Mouse (Mus musculus) stomach, embryonic 15.5 days (tissue): ENCODE measurements around the gene Arhgef25. TPM values are rescaled to one million over a fixed set of nuclear protein-coding genes. Genes with fewer than 3 reads are reported as not detected.

Source experiments
- ATAC-seq: fragments of 200-750 bp; cut with Nextera tagmentation; 2 replicates; pipeline ENCODE4 v1.8.0; 2017; ENCODE audit warnings: low read depth, moderate number of reproducible peaks, moderate TSS enrichment; ENCODE audit not compliant: insufficient read depth, low FRiP score
- H3K27ac ChIP-seq: fragments of 300-500 bp; sonication (generic); 2 replicates; pipeline ENCODE4 v1.5.1; 2015; ENCODE audit warnings: mild to moderate bottlenecking, inconsistent platforms
- H3K27me3 ChIP-seq: fragments of 300-500 bp; sonication (generic); replicated peaks from 2 replicates; pipeline ENCODE4 v1.6.1; 2015; ENCODE audit warnings: inconsistent platforms
- H3K36me3 ChIP-seq: fragments of 300-500 bp; sonication (generic); 2 replicates; pipeline ENCODE4 v1.6.1; 2015; ENCODE audit warnings: inconsistent platforms
- H3K4me1 ChIP-seq: fragments of 300-500 bp; sonication (generic); 2 replicates; pipeline ENCODE4 v1.6.1; 2015; ENCODE audit warnings: inconsistent platforms
- H3K4me2 ChIP-seq: fragments of 300-500 bp; sonication (generic); 2 replicates; pipeline ENCODE4 v1.6.1; 2015; ENCODE audit warnings: mild to moderate bottlenecking, inconsistent platforms
- H3K4me3 ChIP-seq: fragments of 300-500 bp; sonication (generic); replicated peaks from 2 replicates; pipeline ENCODE4 v1.5.1; 2015; ENCODE audit warnings: inconsistent platforms
- H3K9ac ChIP-seq: fragments of 300-500 bp; sonication (generic); 2 replicates; pipeline ENCODE4 v1.6.1; 2015; ENCODE audit warnings: inconsistent platforms
- H3K9me3 ChIP-seq: fragments of 300-500 bp; sonication (generic); 2 replicates; pipeline ENCODE4 v1.6.1; 2016; ENCODE audit warnings: inconsistent platforms
- WGBS: fragments of 180-500 bp; shearing (Covaris S2); methylation state at CpG from one replicate; pipeline ENCODE4 v1.1.7; 2015; 5-methylcytosine and 5-hydroxymethylcytosine counted together
- polyA plus RNA-seq: library from polyadenylated mRNA; unstranded; fragments of >200 nt; fragmentation: Nextera tagmentation; extraction: Ambion mirVana; gene quantifications from 2 replicates; pipeline ENCODE4 v1.2.1, GENCODE M21; 2015

Gene Arhgef25
- polyA plus RNA-seq, 1 experiment from 2014 or later = 65.9 TPM

GRCm38 (mm10) chr10:127191191-127192056 is 1.5 kb upstream of the Arhgef25 start:
- Histone ChIP-seq H3K9me3 (no peaks in the 10 kb centered on the region), H3K27me3 (no peaks in the 10 kb centered on the region), H3K27ac (peak overlapping the region; percentile 94), H3K36me3 (peaks cover 20% of the 10 kb centered on the region), H3K4me1 (peaks cover 43% of the 10 kb centered on the region), H3K9ac (no peak overlapping the region), H3K4me2 (no peak overlapping the region), H3K4me3 (no peak overlapping the region)
- WGBS = 76% methylated on average over 19 of the region's 19 CpGs
- ATAC-seq = no peak

GRCm38 (mm10) chr10:127190398-127191190 is 711 bp upstream of the Arhgef25 start:
- peak overlapping the region; percentile 60 for H3K4me3 ChIP-seq
- WGBS = 40% methylated on average over 14 of the region's 14 CpGs
- no peaks in the 10 kb centered on the region for H3K27me3 ChIP-seq
- no peaks in the 10 kb centered on the region for H3K9me3 ChIP-seq
- H3K4me1 ChIP-seq = peaks cover 43% of the 10 kb centered on the region
- peak overlapping the region; percentile 94 for H3K27ac ChIP-seq
- H3K36me3 ChIP-seq = peaks cover 25% of the 10 kb centered on the region
- no peak overlapping the region for H3K9ac ChIP-seq
- ATAC-seq = no peak
- H3K4me2 ChIP-seq = peak overlapping the region; percentile 76

- no peaks in the 10 kb centered on the region for H3K27me3 ChIP-seq
- peak overlapping the region; percentile 65 for H3K9ac ChIP-seq
- H3K4me3 ChIP-seq = peak overlapping the region; percentile 60
- 0 out of 2 replicates have a peak, but pooled peaks have one; percentile 8 for ATAC-seq
- peak overlapping the region; percentile 76 for H3K4me2 ChIP-seq
- H3K36me3 ChIP-seq = peaks cover 25% of the 10 kb centered on the region
- peaks cover 33% of the 10 kb centered on the region for H3K4me1 ChIP-seq
- WGBS = under 1% methylated on average over 26 of the region's 26 CpGs
- H3K27ac ChIP-seq = peak overlapping the region; percentile 94
- no peaks in the 10 kb centered on the region for H3K9me3 ChIP-seq
Observed at GRCm38 (mm10) chr10:127189116-127189650, 700 bp downstream of the Arhgef25 start.

GRCm38 (mm10) chr10:127188465-127189115 is 1.3 kb downstream of the Arhgef25 start:
- peak overlapping the region; percentile 60 for H3K4me3 ChIP-seq
- H3K4me1 ChIP-seq = peaks cover 37% of the 10 kb centered on the region
- H3K9me3 ChIP-seq = no peaks in the 10 kb centered on the region
- ATAC-seq = peak; percentile 78
- peak overlapping the region; percentile 76 for H3K4me2 ChIP-seq
- H3K9ac ChIP-seq = peak overlapping the region; percentile 65
- H3K27me3 ChIP-seq = no peaks in the 10 kb centered on the region
- H3K27ac ChIP-seq = peak overlapping the region; percentile 94
- peaks cover 25% of the 10 kb centered on the region for H3K36me3 ChIP-seq
- 0% methylated on average over 46 of the region's 46 CpGs for WGBS

- Histone ChIP-seq H3K27me3 (0 out of 2 replicates have a peak, but pooled peaks cover 3% of the 10 kb centered on the region), H3K4me3 (peak overlapping the region; percentile 60), H3K4me2 (peak overlapping the region; percentile 76), H3K9me3 (no peaks in the 10 kb centered on the region), H3K36me3 (peaks cover 25% of the 10 kb centered on the region), H3K9ac (peak overlapping the region; percentile 20), H3K27ac (peak overlapping the region; percentile 94), H3K4me1 (peaks cover 41% of the 10 kb centered on the region)
- ATAC-seq = no peak
- WGBS = 2% methylated on average over 14 of the region's 21 CpGs
Observed at GRCm38 (mm10) chr10:127188079-127188453, 1.8 kb downstream of the Arhgef25 start.

- WGBS = 45% methylated on average over 10 of the region's 10 CpGs
- H3K9ac ChIP-seq = no peak overlapping the region
- no peaks in the 10 kb centered on the region for H3K9me3 ChIP-seq
- H3K36me3 ChIP-seq = peaks cover 20% of the 10 kb centered on the region
- peak overlapping the region; percentile 60 for H3K4me3 ChIP-seq
- peak overlapping the region; percentile 76 for H3K4me2 ChIP-seq
- H3K27me3 ChIP-seq = 0 out of 2 replicates have a peak, but pooled peaks cover 9% of the 10 kb centered on the region
- ATAC-seq = no peak
- peak overlapping the region; percentile 94 for H3K27ac ChIP-seq
- peaks cover 40% of the 10 kb centered on the region for H3K4me1 ChIP-seq
Observed at GRCm38 (mm10) chr10:127187371-127188078, 2.4 kb downstream of the Arhgef25 start.

- Histone ChIP-seq H3K27me3 (0 out of 2 replicates have a peak, but pooled peaks cover 13% of the 10 kb centered on the region), H3K4me2 (no peak overlapping the region), H3K36me3 (peaks cover 17% of the 10 kb centered on the region; the same call in 1 of the 2 replicates), H3K4me3 (no peak overlapping the region), H3K9ac (no peak overlapping the region), H3K4me1 (peaks cover 36% of the 10 kb centered on the region), H3K9me3 (no peaks in the 10 kb centered on the region), H3K27ac (no peak overlapping the region)
- 75% methylated on average over 1 of the region's 1 CpGs for WGBS
- ATAC-seq = no peak
Observed at GRCm38 (mm10) chr10:127186451-127186850, 3.4 kb downstream of the Arhgef25 start.

- WGBS = 79% methylated on average over 15 of the region's 15 CpGs
- Histone ChIP-seq H3K9me3 (no peaks in the 10 kb centered on the region), H3K4me2 (no peak overlapping the region), H3K27ac (no peak overlapping the region), H3K4me3 (no peak overlapping the region), H3K9ac (no peak overlapping the region), H3K27me3 (peaks cover 22% of the 10 kb centered on the region), H3K36me3 (peaks cover 17% of the 10 kb centered on the region; the same call in 1 of the 2 replicates), H3K4me1 (peaks cover 29% of the 10 kb centered on the region)
- ATAC-seq = no peak
Observed at GRCm38 (mm10) chr10:127185506-127185905, 4.4 kb downstream of the Arhgef25 start.

GRCm38 (mm10) chr10:127185101-127185500 is 4.8 kb downstream of the Arhgef25 start:
- no peak for ATAC-seq
- no peak overlapping the region for H3K9ac ChIP-seq
- no peak overlapping the region for H3K4me3 ChIP-seq
- peaks cover 26% of the 10 kb centered on the region for H3K27me3 ChIP-seq
- H3K9me3 ChIP-seq = no peaks in the 10 kb centered on the region
- H3K27ac ChIP-seq = no peak overlapping the region
- peaks cover 29% of the 10 kb centered on the region for H3K4me1 ChIP-seq
- no peak overlapping the region for H3K4me2 ChIP-seq
- peaks cover 17% of the 10 kb centered on the region; the same call in 1 of the 2 replicates for H3K36me3 ChIP-seq
- WGBS = 70% methylated on average over 9 of the region's 9 CpGs

GRCm38 (mm10) chr10:127183759-127184158 is 6.1 kb downstream of the Arhgef25 start:
- peaks cover 17% of the 10 kb centered on the region; the same call in 1 of the 2 replicates for H3K36me3 ChIP-seq
- H3K27me3 ChIP-seq = peaks cover 38% of the 10 kb centered on the region
- no peak overlapping the region for H3K9ac ChIP-seq
- no peak overlapping the region for H3K27ac ChIP-seq
- peaks cover 19% of the 10 kb centered on the region for H3K4me1 ChIP-seq
- H3K9me3 ChIP-seq = no peaks in the 10 kb centered on the region
- peak overlapping the region; percentile 33 for H3K4me2 ChIP-seq
- WGBS = 21% methylated on average over 20 of the region's 20 CpGs
- 0 out of 2 replicates have a peak, but pooled peaks have one; percentile 16 for ATAC-seq
- H3K4me3 ChIP-seq = peak overlapping the region; percentile 3; the same call in 1 of the 2 replicates
